Mouse (Mus musculus) stomach, embryonic 16.5 days (tissue): ENCODE measurements at regions not wholly inside any gene's neighbourhood (a gene's known extent, or its start where the extent isn't known, plus 50 kb on each side); places are given as distances from the start of the nearest gene placed in this dataset.
A peak's percentile ranks its signal among the peaks of the same experiment; 100 is the strongest.

Experiments
- ATAC-seq: fragments of 200-750 bp; cut with Nextera tagmentation; 2 replicates; pipeline ENCODE4 v1.8.0; 2017; ENCODE audit warnings: moderate number of reproducible peaks, moderate TSS enrichment; ENCODE audit not compliant: insufficient read depth, low FRiP score
- H3K27ac ChIP-seq: fragments of 300-500 bp; sonication (generic); 2 replicates; pipeline ENCODE4 v1.5.1; 2014; ENCODE audit warnings: low read length
- H3K27me3 ChIP-seq: fragments of 300-500 bp; sonication (generic); 2 replicates; pipeline ENCODE4 v1.6.1; 2014; ENCODE audit warnings: low read length, control low read depth, mixed read lengths; ENCODE audit not compliant: control insufficient read depth, insufficient read depth
- H3K36me3 ChIP-seq: fragments of 300-500 bp; sonication (generic); 2 replicates; pipeline ENCODE4 v1.6.1; 2014; ENCODE audit warnings: low read length; ENCODE audit not compliant: control insufficient read depth, insufficient read depth
- H3K4me1 ChIP-seq: fragments of 300-500 bp; sonication (generic); 2 replicates; pipeline ENCODE4 v1.6.1; 2014; ENCODE audit warnings: low read length, control low read depth, mixed read lengths; ENCODE audit not compliant: control insufficient read depth, insufficient read depth
- H3K4me2 ChIP-seq: fragments of 300-500 bp; sonication (generic); 2 replicates; pipeline ENCODE4 v1.6.1; 2014; ENCODE audit warnings: low read depth, low read length, mixed read lengths
- H3K4me3 ChIP-seq: fragments of 300-500 bp; sonication (generic); replicated peaks from 2 replicates; pipeline ENCODE4 v1.5.1; 2014; ENCODE audit warnings: mild to moderate bottlenecking, low read length
- H3K9ac ChIP-seq: fragments of 300-500 bp; sonication (generic); 2 replicates; pipeline ENCODE4 v1.6.1; 2014; ENCODE audit warnings: low read length
- H3K9me3 ChIP-seq: fragments of 300-500 bp; sonication (generic); replicated peaks from 2 replicates; pipeline ENCODE4 v1.6.1; 2016; ENCODE audit warnings: low read length, control low read depth; ENCODE audit not compliant: control insufficient read depth
- WGBS: fragments of 180-500 bp; shearing (Covaris S2); extraction: QIAGEN DNeasy Blood & Tissue Kit; methylation state at CpG from one replicate; pipeline ENCODE4 v1.1.7; 2014; 5-methylcytosine and 5-hydroxymethylcytosine counted together

- ATAC-seq = no peak
- Histone ChIP-seq H3K27ac (no peak overlapping the region), H3K36me3 (no peaks in the 10 kb centered on the region), H3K27me3 (no peaks in the 10 kb centered on the region), H3K4me2 (no peak overlapping the region), H3K9ac (no peak overlapping the region), H3K9me3 (no peaks in the 10 kb centered on the region), H3K4me1 (no peaks in the 10 kb centered on the region), H3K4me3 (no peak overlapping the region)
- WGBS = 30% methylated on average over 1 of the region's 1 CpGs
These were observed 1171.1 kb downstream of the Efnb2 start for GRCm38 (mm10) chr8:7489948-7490347.

- 22% methylated on average over 7 of the region's 7 CpGs for WGBS
- H3K9ac ChIP-seq = no peak overlapping the region
- H3K27ac ChIP-seq = no peak overlapping the region
- no peaks in the 10 kb centered on the region for H3K9me3 ChIP-seq
- no peak overlapping the region for H3K4me2 ChIP-seq
- H3K27me3 ChIP-seq = no peaks in the 10 kb centered on the region
- ATAC-seq = no peak
- no peaks in the 10 kb centered on the region for H3K4me1 ChIP-seq
- H3K36me3 ChIP-seq = no peaks in the 10 kb centered on the region
- no peak overlapping the region for H3K4me3 ChIP-seq
These were observed 1188.8 kb downstream of the Efnb2 start for GRCm38 (mm10) chr8:7472153-7472796.

DNA sequence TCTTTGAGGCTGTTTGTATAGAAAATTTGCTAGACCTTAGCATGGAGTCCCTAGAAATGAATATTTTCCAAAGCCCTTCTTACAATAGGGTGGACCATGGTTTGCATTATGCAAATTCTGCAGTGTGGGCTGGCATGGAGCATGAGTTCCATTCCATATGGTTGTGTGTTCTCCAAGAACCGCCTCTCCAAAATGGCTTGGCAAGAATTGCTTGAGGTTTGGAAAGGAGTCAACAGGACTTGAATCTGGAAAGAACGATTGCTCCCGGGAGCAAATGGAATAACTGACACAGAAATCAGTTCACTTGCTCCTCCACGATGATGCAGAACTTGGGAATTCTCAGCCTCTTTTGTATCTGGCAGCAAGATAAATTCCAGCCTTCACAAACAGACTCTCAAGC lies 1191.8 kb downstream of the Efnb2 start:
- Histone ChIP-seq H3K9me3 (no peaks in the 10 kb centered on the region), H3K27me3 (no peaks in the 10 kb centered on the region), H3K4me1 (no peaks in the 10 kb centered on the region), H3K9ac (no peak overlapping the region), H3K4me3 (no peak overlapping the region), H3K36me3 (no peaks in the 10 kb centered on the region), H3K27ac (no peak overlapping the region), H3K4me2 (no peak overlapping the region)
- ATAC-seq = no peak
- WGBS = 85% methylated on average over 4 of the region's 4 CpGs

DNA sequence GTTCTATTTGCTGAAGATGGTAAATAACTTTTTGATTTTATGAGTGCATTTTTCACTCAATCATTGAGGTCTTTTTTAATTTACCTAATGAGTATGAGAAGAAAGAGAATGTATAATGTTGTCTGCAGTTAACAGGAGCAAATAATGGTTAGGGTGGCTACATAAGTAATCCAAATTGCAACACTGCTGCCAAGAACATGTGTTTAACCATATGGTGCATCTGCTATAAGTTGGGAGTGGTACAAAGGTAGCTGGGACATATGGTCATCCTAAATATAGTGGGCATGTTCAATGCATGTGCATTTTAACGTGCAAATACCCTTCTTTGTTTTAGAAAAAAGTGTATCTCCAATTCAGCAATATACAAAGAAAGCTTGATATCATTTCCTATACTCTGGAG lies 1198.2 kb downstream of the Efnb2 start:
- Histone ChIP-seq H3K9ac (no peak overlapping the region), H3K27ac (no peak overlapping the region), H3K4me1 (no peaks in the 10 kb centered on the region), H3K4me2 (no peak overlapping the region), H3K4me3 (no peak overlapping the region), H3K36me3 (no peaks in the 10 kb centered on the region), H3K9me3 (no peaks in the 10 kb centered on the region), H3K27me3 (no peaks in the 10 kb centered on the region)
- ATAC-seq = no peak
- 79% methylated on average over 1 of the region's 1 CpGs for whole genome bisulfite sequencing

- H3K9me3 ChIP-seq = no peaks in the 10 kb centered on the region
- no peak overlapping the region for H3K4me3 ChIP-seq
- no peaks in the 10 kb centered on the region for H3K27me3 ChIP-seq
- H3K27ac ChIP-seq = no peak overlapping the region
- no peaks in the 10 kb centered on the region for H3K36me3 ChIP-seq
- no peak for ATAC-seq
- H3K4me2 ChIP-seq = no peak overlapping the region
- no peak overlapping the region for H3K9ac ChIP-seq
- H3K4me1 ChIP-seq = no peaks in the 10 kb centered on the region
These were observed 1211.7 kb downstream of the Efnb2 start for GRCm38 (mm10) chr8:7449361-7449760.

DNA sequence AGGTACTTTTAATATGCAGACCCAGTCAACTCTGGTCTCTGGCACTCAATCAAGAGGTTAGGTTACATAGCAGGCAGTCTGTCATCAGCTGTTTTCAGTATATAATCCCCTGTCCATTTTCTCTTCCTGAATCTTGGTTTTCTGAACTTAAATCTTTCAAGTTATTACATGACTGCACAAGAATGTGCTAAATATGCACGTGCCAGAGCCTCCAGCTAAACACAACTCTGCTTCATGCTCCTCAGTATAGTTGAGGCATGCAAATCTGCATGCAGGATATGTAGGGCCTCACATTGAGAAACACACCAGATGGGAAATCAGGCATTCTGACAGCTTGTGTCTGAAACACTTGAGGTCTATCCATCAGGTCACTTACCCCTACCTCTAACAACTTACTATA lies 1214.0 kb downstream of the Efnb2 start:
- no peaks in the 10 kb centered on the region for H3K27me3 ChIP-seq
- no peak overlapping the region for H3K4me3 ChIP-seq
- no peak for ATAC-seq
- H3K9ac ChIP-seq = no peak overlapping the region
- no peaks in the 10 kb centered on the region for H3K9me3 ChIP-seq
- H3K27ac ChIP-seq = no peak overlapping the region
- H3K4me1 ChIP-seq = no peaks in the 10 kb centered on the region
- no peaks in the 10 kb centered on the region for H3K36me3 ChIP-seq
- 26% methylated on average over 1 of the region's 1 CpGs for WGBS
- no peak overlapping the region for H3K4me2 ChIP-seq

GRCm38 (mm10) chr8:7440829-7441228 lies 1220.2 kb downstream of the Efnb2 start:
- no peak overlapping the region for H3K4me3 ChIP-seq
- no peaks in the 10 kb centered on the region for H3K27me3 ChIP-seq
- no peaks in the 10 kb centered on the region for H3K36me3 ChIP-seq
- H3K4me1 ChIP-seq = peaks cover 3% of the 10 kb centered on the region; the same call in 1 of the 2 replicates
- no peak for ATAC-seq
- H3K9me3 ChIP-seq = no peaks in the 10 kb centered on the region
- H3K9ac ChIP-seq = no peak overlapping the region
- H3K4me2 ChIP-seq = no peak overlapping the region
- no peak overlapping the region for H3K27ac ChIP-seq

- no peaks in the 10 kb centered on the region for H3K9me3 ChIP-seq
- H3K27ac ChIP-seq = no peak overlapping the region
- peak; percentile 44; the same call in 1 of the 2 replicates for ATAC-seq
- peaks cover 3% of the 10 kb centered on the region; the same call in 1 of the 2 replicates for H3K4me1 ChIP-seq
- H3K36me3 ChIP-seq = no peaks in the 10 kb centered on the region
- peak overlapping the region; percentile 41 for H3K4me2 ChIP-seq
- H3K4me3 ChIP-seq = no peak overlapping the region
- H3K9ac ChIP-seq = no peak overlapping the region
- WGBS = 11% methylated on average over 4 of the region's 4 CpGs
- H3K27me3 ChIP-seq = no peaks in the 10 kb centered on the region
These were observed 1220.8 kb downstream of the Efnb2 start for GRCm38 (mm10) chr8:7440278-7440684.

DNA sequence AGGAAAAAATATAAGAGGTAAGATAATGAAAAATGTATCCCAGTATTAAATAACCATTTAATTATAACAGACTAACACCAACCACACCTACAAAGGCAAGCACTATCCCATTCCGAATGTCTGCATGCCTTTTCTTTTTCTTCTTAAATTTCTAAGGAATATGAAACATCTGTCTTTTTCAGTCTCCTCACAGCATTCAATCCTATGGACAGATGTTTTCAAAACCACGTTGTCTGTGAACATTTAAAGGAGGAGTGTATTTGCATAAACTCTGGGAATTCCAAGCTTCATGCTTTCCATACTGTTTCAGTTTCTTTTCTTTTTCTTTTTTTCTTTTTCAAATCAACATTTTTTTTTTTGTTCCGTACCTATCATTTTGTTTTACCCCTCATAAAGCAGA lies 1221.2 kb downstream of the Efnb2 start:
- ATAC-seq = no peak
- no peaks in the 10 kb centered on the region for H3K9me3 ChIP-seq
- H3K4me1 ChIP-seq = peaks cover 3% of the 10 kb centered on the region; the same call in 1 of the 2 replicates
- H3K27me3 ChIP-seq = no peaks in the 10 kb centered on the region
- WGBS = 38% methylated on average over 3 of the region's 3 CpGs
- H3K27ac ChIP-seq = no peak overlapping the region
- H3K9ac ChIP-seq = no peak overlapping the region
- peak overlapping the region; percentile 41; the same call in 1 of the 2 replicates for H3K4me2 ChIP-seq
- H3K36me3 ChIP-seq = no peaks in the 10 kb centered on the region
- H3K4me3 ChIP-seq = no peak overlapping the region

DNA sequence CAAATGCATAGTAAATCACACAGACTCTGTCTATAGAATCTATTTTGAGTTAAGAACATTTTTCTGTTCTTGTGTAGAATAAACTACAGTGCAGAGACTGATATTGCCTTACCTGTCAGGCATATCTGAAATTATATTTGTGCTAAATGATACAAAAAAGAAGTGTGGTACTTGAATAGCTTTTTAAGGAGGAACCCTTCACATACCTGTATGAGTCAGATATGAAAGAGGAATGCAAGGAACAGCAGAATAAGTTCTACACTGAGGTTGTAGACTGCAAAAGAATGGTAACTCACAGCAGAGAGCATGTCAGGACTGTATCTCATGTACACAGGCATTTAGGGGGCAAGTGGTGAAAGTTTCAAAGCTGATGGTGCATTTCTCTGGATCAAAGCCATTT lies 1230.6 kb downstream of the Efnb2 start:
- H3K9ac ChIP-seq = no peak overlapping the region
- no peak overlapping the region for H3K4me3 ChIP-seq
- no peak overlapping the region for H3K4me2 ChIP-seq
- H3K36me3 ChIP-seq = no peaks in the 10 kb centered on the region
- H3K9me3 ChIP-seq = no peaks in the 10 kb centered on the region
- no peaks in the 10 kb centered on the region for H3K27me3 ChIP-seq
- H3K4me1 ChIP-seq = no peaks in the 10 kb centered on the region
- no peak for ATAC-seq
- no peak overlapping the region for H3K27ac ChIP-seq
